Mouse (Mus musculus) erythroblast, embryonic 14.5 days (primary cell): ENCODE results near the gene Gm21876.
"Not testable (repeated sequence)": the region's sequence is repeated elsewhere in the genome, so short reads cannot be mapped to it uniquely, and the experiment has no call there.

Source experiments
- GATA1 ChIP-seq: IDR thresholded peaks from 2 replicates; pipeline ENCODE4 v1.6.1; 2012; ENCODE audit warnings: low read length, inconsistent platforms, mixed read lengths
- TAL1 ChIP-seq: IDR thresholded peaks from 3 replicates; pipeline ENCODE4 v1.6.1; 2012; ENCODE audit warnings: low read length, inconsistent platforms, mixed read lengths

DNA sequence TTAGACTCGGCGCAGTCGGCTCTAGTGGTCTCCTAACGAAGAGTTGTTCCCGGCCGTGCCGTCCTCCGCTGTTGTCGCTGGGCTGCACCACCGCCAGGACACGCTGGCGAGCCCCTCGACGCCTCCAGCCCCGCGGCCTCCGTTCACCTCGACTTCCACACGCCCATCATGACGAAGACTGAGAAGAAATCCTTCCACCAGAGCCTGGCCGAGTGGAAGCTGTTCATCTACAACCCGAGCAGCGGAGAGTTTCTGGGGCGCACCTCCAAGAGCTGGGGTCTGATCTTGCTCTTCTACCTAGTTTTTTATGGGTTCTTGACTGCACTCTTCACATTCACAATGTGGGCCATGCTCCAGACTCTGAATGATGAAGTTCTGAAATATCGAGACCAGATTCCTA is 28.8 kb downstream of the Gm21876 start:
- TF ChIP-seq GATA1, TAL1: not testable (repeated sequence)
